Mouse (Mus musculus): ENCODE results near the gene Rapgefl1. TPM values are rescaled to one million over a fixed set of nuclear protein-coding genes. Genes with fewer than 3 reads are reported as not detected.

Gene Rapgefl1
- total RNA-seq, 2 experiments from 2014 or later, result 0.57 to 0.72 TPM

DNA sequence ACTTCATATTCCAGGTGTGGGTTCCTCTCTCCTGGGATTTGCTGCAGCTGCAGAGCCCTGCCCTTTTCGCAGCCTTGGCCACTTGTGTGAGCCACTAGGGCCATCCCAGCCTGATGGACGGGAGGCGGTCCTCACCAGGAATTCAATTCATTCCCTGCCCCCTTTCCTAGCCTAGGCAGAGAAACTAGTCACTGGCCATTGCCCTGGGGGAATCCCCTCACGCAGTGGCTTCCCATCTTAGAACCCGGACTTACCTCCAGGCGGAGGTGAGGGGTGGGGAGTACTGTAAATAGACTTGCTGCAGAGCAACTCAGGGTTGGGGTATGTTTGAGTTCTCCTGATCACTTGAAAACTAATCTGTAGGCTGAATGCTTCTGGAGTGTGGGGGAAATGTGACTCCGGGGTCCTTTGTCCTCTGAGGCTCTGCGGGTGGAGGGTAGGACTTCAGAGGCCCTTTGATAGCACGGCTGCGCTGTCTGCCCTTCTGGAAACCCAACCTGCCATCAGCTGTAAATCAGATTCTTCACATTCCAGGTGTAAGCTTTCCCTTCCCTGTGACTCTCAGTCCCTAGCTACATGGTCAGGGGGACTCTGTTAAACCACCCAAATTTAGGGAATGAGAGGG, 66.1 kb downstream of the Rapgefl1 start:
- DNase-seq, result no peak
- intact Hi-C loops (cut with DNase I), result no loop called here

Other genes starting within 250 kb of the Rapgefl1 start
- gene Ormdl3, start 249.4 kb upstream of the Rapgefl1 start, total RNA-seq (2021), result 10 to 100 TPM; 39.3 to 40.4 TPM
- gene Lrrc3c, start 238.5 kb upstream of the Rapgefl1 start, total RNA-seq (2021), result not detected
- gene Gm12355, start 211.1 kb upstream of the Rapgefl1 start, total RNA-seq (2021), result 1 to 10 TPM; 5.4 to 6.4 TPM
- gene Gsdma3, start 210.4 kb upstream of the Rapgefl1 start, total RNA-seq (2021), result 1 to 10 TPM; 3.0 to 3.3 TPM
- not detected for gene Gsdma2, start 190.0 kb upstream of the Rapgefl1 start, total RNA-seq (2021)
- gene Gsdma, start 172.4 kb upstream of the Rapgefl1 start, total RNA-seq (2021), result not detected
- gene Psmd3, start 154.2 kb upstream of the Rapgefl1 start, total RNA-seq (2021), result 100 to 1,000 TPM; 102 to 104 TPM
- gene Csf3, start 135.5 kb upstream of the Rapgefl1 start, total RNA-seq (2021), result not detected
- gene Med24, start 107.3 kb upstream of the Rapgefl1 start, total RNA-seq (2021), result 10 to 100 TPM; 45.2 to 52.7 TPM
- gene Thra, start 96.1 kb upstream of the Rapgefl1 start, total RNA-seq (2021), result 100 to 1,000 TPM; 100 to 111 TPM
- gene Nr1d1, start 61.5 kb upstream of the Rapgefl1 start, total RNA-seq (2021), result 100 to 1,000 TPM; 104 to 107 TPM
- 10 to 100 TPM; 74.4 to 75.3 TPM for gene Msl1, start 41.3 kb upstream of the Rapgefl1 start, total RNA-seq (2021)
- gene Casc3, start 31.9 kb upstream of the Rapgefl1 start, total RNA-seq (2021), result 10 to 100 TPM; 26.1 to 26.2 TPM
- 10 to 100 TPM in 1 of 2 experiments, 1 to 10 TPM in 1; 8.1 to 10.2 TPM for gene Wipf2, start 26.9 kb downstream of the Rapgefl1 start, total RNA-seq (2021)
- gene Cdc6, start 71.0 kb downstream of the Rapgefl1 start, total RNA-seq (2021), result under 1 TPM; 0.14 to 0.49 TPM
- 10 to 100 TPM; 10.5 to 13.6 TPM for gene Rara, start 91.0 kb downstream of the Rapgefl1 start, total RNA-seq (2021)
- gene Gjd3, start 146.2 kb downstream of the Rapgefl1 start, total RNA-seq (2021), result under 1 TPM; 0.33 to 0.36 TPM
- gene Top2a, start 187.4 kb downstream of the Rapgefl1 start, total RNA-seq (2021), result 1 to 10 TPM; 3.9 to 4.6 TPM
- 10 to 100 TPM; 80.6 to 93.5 TPM for gene Igfbp4, start 204.5 kb downstream of the Rapgefl1 start, total RNA-seq (2021)

Data from heart, postnatal 36 days (tissue).